Mouse (Mus musculus) ovary, postnatal 10 days (tissue): ENCODE data around the gene Ogg1.

Experiments
- DNase-seq: peaks from one replicate; pipeline ENCODE4 v3.0.0; 2022; ENCODE audit warnings: low spot score

Ogg1 gene

DNA sequence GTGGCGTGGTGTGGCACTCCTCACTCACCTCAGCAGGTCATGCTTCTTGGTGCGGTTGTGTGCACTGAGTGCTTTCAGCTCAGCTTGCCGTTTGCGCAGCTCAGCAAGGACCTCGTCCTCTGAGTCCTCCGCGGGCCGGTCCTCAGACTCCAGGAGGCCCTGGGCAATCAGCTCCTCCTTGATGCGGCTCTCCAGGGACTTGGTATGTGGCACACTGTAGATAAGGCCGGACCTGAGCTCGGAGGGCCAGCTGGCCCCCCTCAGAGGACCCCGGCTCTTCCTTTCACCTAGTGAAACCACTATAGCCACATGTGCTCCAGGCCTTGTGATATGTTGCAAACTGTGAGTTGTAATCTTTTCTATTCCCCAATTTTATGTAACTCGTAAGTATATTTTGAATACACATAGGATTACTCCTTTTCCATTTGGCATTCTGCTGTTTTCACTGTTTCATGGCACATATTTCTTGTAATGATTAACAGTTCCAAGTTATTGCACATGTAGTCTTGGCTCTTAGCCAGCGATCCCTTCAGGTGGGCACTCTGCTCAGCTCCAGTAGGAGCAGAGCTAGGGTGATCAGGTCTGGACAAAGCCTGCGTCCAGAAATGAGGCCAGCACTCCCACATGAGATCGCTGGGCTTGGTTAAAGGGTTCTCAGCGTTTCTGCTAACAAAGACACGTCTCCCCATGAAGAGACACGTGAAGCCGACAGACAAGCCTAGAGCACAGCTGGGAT, 43.6 kb downstream of the Ogg1 start:
- no peak for DNase-seq

DNA sequence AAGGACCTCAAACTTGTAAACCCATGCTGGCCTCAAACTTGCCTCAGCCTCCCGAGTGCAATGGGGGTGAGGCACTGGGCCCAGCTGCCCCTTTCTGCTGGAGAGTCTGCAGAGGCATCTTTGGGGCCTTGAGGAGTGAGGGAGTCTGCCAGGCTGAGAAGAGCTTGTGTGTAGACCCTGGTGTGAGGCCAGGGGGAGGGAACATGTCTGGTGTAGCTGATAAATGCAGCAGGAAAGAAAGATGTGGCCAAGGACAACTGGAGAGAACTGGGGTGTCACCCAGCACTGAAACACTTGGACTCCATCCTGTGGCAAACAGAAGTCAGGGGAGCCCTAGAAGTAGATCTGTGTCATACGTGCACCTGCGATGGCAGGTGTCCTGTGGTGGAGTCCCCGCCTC, 46.7 kb downstream of the Ogg1 start:
- DNase-seq = no peak

DNA sequence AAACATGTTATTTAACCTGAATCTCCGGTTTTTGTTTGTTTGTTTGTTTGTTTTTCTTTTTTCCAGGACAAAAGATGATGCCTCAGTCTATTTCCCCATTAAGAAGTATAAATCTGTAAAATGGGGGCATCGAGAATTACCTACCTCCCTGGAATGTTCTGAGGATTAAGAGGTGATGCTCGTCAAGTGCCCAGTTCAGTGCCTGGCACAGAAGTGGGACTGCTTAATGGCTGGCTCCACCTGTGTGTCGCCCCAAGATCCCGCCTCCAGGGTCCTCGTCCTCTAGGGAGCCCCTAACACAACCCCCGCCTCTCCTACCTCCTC, 50.4 kb downstream of the Ogg1 start:
- DNase-seq = no peak

DNA sequence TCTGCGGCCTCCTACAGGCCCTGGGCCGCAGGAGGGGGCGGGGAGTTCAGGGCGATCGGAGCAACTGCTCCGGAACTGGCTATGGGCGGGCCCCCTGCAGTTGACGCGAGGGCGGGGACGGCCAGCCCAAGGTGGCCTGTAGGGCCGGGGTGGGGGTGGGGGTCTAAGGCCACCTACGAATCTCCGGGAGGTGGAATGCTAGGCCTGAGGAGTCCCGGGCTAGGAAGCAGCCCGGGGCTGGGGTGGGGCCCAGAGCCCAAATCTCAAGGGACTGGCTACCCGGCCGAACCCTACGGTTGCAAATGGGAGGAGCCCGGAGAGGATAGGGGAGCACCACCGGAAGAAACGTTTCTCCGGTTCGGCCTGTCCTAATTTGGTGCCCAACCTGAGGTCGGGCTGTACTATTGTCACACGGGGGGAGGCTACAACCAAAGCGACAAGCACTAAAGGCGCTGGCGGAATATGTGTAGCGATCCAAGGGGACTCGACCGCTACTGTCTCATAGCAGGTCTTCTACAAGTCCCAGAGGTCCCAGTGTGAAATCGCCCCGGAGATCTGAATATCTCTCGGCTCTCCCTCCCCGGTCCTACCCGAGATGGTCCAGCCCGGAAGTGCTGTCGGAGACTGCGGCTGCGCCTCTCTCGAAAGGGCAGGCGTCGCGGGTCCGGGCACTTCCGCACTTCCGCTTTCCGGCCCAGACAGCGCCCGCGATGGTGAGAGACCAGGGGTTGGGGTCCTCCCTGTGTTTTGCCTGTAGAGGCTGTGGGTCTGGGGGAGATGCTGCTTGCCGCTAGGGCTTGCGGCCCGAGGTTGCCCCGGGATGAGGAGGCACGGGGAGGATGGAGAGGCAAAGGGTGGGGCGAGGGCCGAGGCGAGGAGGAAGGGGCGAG, 51.0 kb downstream of the Ogg1 start, which contains the start of the genes Tada3 and Arpc4:
Gene Tada3, minus strand, starts transcription at position 388 of the 890 bp plus-strand sequence.
Gene Arpc4, plus strand, starts transcription at position 620 of the 890 bp plus-strand sequence.
- peak; percentile 91 for DNase-seq

GRCm38 (mm10) chr6:113379246-113379645, 52.5 kb downstream of the Ogg1 start:
- no peak for DNase-seq

DNA sequence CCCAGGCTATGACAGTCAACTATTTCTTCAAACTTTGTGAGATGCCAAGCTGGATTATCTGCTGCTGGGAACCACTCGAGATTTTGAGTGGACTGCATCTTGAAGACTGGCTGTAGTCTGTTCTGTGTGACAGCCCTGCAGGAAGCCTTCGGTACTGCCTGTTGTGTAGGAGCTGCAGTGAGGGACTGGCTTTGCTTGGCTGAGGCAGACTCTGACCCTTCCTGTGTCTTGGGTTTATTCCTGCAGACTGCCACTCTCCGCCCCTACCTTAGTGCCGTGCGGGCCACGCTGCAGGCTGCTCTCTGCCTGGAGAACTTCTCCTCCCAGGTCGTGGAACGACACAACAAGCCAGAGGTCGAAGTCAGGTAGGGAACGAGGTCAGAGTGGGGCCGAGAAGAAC, 53.7 kb downstream of the Ogg1 start:
- no peak for DNase-seq

DNA sequence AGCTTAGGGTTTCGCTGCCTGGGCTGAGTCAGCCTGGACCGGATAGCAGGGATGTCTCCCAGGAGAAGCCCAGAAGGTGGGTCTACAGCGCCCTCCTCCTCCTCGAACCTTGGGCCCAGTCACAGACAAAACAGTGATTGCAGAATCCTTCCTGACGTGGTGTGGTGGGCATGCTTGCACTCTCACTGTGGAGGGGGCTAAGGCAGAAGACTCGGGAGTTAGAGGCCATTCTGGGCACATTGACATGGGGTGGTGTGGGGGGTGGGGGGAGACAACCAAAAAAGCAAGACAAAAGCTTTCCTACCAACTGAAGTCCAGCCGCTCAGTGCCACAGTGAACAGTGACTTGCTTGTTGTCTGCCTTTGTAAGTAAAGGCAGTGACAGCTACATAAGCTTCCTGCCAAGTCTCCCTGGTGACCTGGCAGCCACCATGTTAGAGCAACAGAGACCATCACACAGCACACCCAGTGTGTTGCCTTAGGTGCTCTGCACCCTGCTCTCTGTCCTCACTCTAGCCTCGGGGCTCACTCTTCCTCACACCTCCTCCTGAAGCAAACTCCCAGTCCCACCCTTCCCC, 57.7 kb downstream of the Ogg1 start:
- DNase-seq = no peak
